Mouse (Mus musculus) limb, embryonic 11.5 days (tissue): ENCODE results near the gene Gm11549. TPM values are rescaled to one million over a fixed set of nuclear protein-coding genes. Genes with fewer than 3 reads are reported as not detected.

ENCODE experiments used
- ATAC-seq: fragments of 200-750 bp; cut with Nextera tagmentation; 2 replicates; pipeline ENCODE4 v1.8.0; 2017; ENCODE audit warnings: low read depth; ENCODE audit not compliant: insufficient number of reproducible peaks, low FRiP score, low TSS enrichment
- DNase-seq: peaks from one replicate; pipeline ENCODE4 v3.0.0-alpha.2; 2015; ENCODE audit warnings: low spot score
- H3K27ac ChIP-seq: fragments of 300-500 bp; sonication (generic); replicated peaks from 2 replicates; pipeline ENCODE4 v1.5.1; 2014; ENCODE audit warnings: low read depth, mild to moderate bottlenecking, low read length
- H3K27me3 ChIP-seq: fragments of 300-500 bp; sonication (generic); 2 replicates; pipeline ENCODE4 v1.6.1; 2014; ENCODE audit warnings: mild to moderate bottlenecking, low read length, mixed read lengths; ENCODE audit not compliant: control insufficient read depth, insufficient read depth
- H3K36me3 ChIP-seq: fragments of 300-500 bp; sonication (generic); 2 replicates; pipeline ENCODE4 v1.6.1; 2014; ENCODE audit warnings: mild to moderate bottlenecking, low read length, moderate library complexity, mixed read lengths; ENCODE audit not compliant: control insufficient read depth, insufficient read depth
- H3K4me1 ChIP-seq: fragments of 300-500 bp; sonication (generic); 2 replicates; pipeline ENCODE4 v1.6.1; 2014; ENCODE audit warnings: low read length, mixed read lengths; ENCODE audit not compliant: control insufficient read depth, insufficient read depth
- H3K4me2 ChIP-seq: fragments of 300-500 bp; sonication (generic); 2 replicates; pipeline ENCODE4 v1.6.1; 2014; ENCODE audit warnings: low read depth, mild to moderate bottlenecking, moderate library complexity; ENCODE audit not compliant: severe bottlenecking
- H3K4me3 ChIP-seq: fragments of 300-500 bp; sonication (generic); 2 replicates; pipeline ENCODE4 v1.5.1; 2014; ENCODE audit warnings: low read depth, low read length
- H3K9ac ChIP-seq: fragments of 300-500 bp; sonication (generic); 2 replicates; pipeline ENCODE4 v1.6.1; 2014; ENCODE audit warnings: mild to moderate bottlenecking, low read length
- H3K9me3 ChIP-seq: fragments of 300-500 bp; sonication (generic); 2 replicates; pipeline ENCODE4 v1.6.1; 2016; ENCODE audit warnings: low read length; ENCODE audit not compliant: control insufficient read depth
- WGBS: fragments of 180-500 bp; shearing (Covaris S2); extraction: QIAGEN DNeasy Blood & Tissue Kit; methylation state at CpG from one replicate; pipeline ENCODE4 v1.1.7; 2014; 5-methylcytosine and 5-hydroxymethylcytosine counted together
- microRNA-seq: library from miRNA; unstranded; fragments of <30 nt; microRNA quantifications from one replicate; pipeline ENCODE4, GENCODE M21; 2016
- polyA plus RNA-seq: library from polyadenylated mRNA; unstranded; fragments of >200 nt; fragmentation: Nextera tagmentation; extraction: Ambion mirVana; gene quantifications from 2 replicates; pipeline ENCODE4 v1.2.1, GENCODE M21; 2014

The Gm11549 gene
- polyA plus RNA-seq, 1 experiment from 2014 or later, result not detected

DNA sequence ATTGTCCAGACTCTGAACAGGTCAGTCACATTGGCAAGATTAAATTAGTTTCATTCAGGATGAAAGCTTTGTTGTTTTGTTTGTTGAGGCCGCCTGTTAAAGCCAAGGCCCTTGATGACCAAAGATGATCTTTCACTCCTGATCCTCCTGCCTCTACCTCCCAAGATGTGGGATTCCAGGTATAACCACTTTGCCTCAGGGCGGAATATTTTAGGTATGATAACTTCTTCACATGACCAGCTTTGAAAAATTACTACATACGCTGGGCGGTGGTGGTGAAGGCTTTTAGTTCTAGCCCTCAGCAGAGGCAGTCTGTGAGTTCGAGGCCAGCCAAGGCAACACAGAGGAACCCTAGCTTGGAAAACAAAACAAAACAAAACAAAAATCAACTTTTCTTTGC lies 47.2 kb downstream of the Gm11549 start:
- 0 out of 2 replicates have a peak, but pooled peaks cover 3% of the 10 kb centered on the region for H3K4me1 ChIP-seq
- DNase-seq, result no peak
- H3K4me2 ChIP-seq, result no peak overlapping the region; the same call in 1 of the 2 replicates
- no peaks in the 10 kb centered on the region for H3K36me3 ChIP-seq
- 87% methylated on average over 5 of the region's 5 CpGs for WGBS
- no peak for ATAC-seq
- H3K4me3 ChIP-seq, result no peak overlapping the region; the same call in 1 of the 2 replicates
- H3K27ac ChIP-seq, result no peak overlapping the region
- no peak overlapping the region for H3K9ac ChIP-seq
- no peaks in the 10 kb centered on the region for H3K27me3 ChIP-seq
- no peaks in the 10 kb centered on the region for H3K9me3 ChIP-seq

DNA sequence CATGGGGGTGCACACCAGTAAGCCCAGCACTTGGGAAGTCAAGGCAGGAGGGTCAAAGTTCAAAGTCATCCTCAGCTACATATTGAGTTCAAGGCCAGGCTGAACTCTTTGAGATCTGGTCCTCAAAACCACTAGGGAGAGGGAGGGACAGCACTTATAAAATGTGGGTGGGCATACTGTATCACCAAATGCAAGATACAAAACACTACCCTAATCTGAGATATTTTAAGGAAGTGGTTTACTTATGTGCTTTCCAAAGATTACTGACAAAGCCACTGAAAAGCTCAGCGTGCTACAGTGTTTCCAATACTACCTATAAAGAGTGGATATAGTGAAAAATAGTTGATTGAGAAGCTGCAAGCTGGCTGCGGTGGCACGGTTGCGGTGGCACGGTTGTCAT lies 48.4 kb downstream of the Gm11549 start:
- no peak for DNase-seq
- Histone ChIP-seq H3K9me3 (no peaks in the 10 kb centered on the region), H3K4me3 (no peak overlapping the region), H3K4me2 (no peak overlapping the region), H3K9ac (no peak overlapping the region), H3K27ac (no peak overlapping the region), H3K27me3 (no peaks in the 10 kb centered on the region), H3K36me3 (no peaks in the 10 kb centered on the region), H3K4me1 (0 out of 2 replicates have a peak, but pooled peaks cover 3% of the 10 kb centered on the region)
- 95% methylated on average over 5 of the region's 5 CpGs for WGBS
- no peak for ATAC-seq

- Histone ChIP-seq H3K27me3 (no peaks in the 10 kb centered on the region), H3K4me3 (no peak overlapping the region), H3K4me2 (no peak overlapping the region), H3K4me1 (0 out of 2 replicates have a peak, but pooled peaks cover 3% of the 10 kb centered on the region), H3K27ac (no peak overlapping the region), H3K9me3 (no peaks in the 10 kb centered on the region), H3K9ac (no peak overlapping the region), H3K36me3 (no peaks in the 10 kb centered on the region)
- ATAC-seq (no peak), DNase-seq (no peak)
- WGBS, result 74% methylated on average over 4 of the region's 4 CpGs
These were observed 49.8 kb downstream of the Gm11549 start for GRCm38 (mm10) chr3:36471856-36472255.

- no peaks in the 10 kb centered on the region for H3K36me3 ChIP-seq
- H3K9me3 ChIP-seq, result no peaks in the 10 kb centered on the region
- H3K27ac ChIP-seq, result no peak overlapping the region
- no peaks in the 10 kb centered on the region for H3K27me3 ChIP-seq
- H3K4me2 ChIP-seq, result no peak overlapping the region
- no peaks in the 10 kb centered on the region for H3K4me1 ChIP-seq
- H3K9ac ChIP-seq, result no peak overlapping the region
- ATAC-seq (no peak), DNase-seq (no peak)
- H3K4me3 ChIP-seq, result no peak overlapping the region
- WGBS, result 33% methylated on average over 2 of the region's 2 CpGs
These were observed 52.7 kb downstream of the Gm11549 start for GRCm38 (mm10) chr3:36468871-36469270.

DNA sequence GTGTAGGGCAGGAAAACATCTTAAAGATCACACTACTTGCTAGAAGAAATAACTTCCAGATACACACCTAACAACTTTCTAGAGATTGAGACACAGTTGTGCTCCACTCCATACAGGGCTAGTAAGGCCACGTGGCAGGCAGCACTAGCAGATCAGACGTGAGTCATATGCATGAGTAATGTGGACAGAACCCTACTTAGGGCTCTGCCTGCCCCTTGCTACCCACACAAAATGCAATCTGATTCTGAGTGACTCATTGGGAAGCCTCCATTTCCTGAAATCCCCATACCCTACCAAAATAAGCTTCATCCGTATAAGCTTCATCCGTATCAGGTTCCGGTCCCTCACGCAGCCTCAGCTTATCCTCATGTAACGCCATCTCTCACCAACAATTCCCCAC lies 54.0 kb downstream of the Gm11549 start:
- DNase-seq, result no peak
- Histone ChIP-seq H3K4me1 (no peaks in the 10 kb centered on the region), H3K4me2 (no peak overlapping the region), H3K9ac (no peak overlapping the region), H3K27me3 (no peaks in the 10 kb centered on the region), H3K27ac (no peak overlapping the region), H3K36me3 (no peaks in the 10 kb centered on the region), H3K4me3 (no peak overlapping the region), H3K9me3 (no peaks in the 10 kb centered on the region)
- WGBS, result 89% methylated on average over 7 of the region's 7 CpGs
- ATAC-seq, result no peak

- DNase-seq (no peak), ATAC-seq (no peak)
- 71% methylated on average over 7 of the region's 7 CpGs for WGBS
- H3K9ac ChIP-seq, result no peak overlapping the region
- no peaks in the 10 kb centered on the region for H3K4me1 ChIP-seq
- H3K9me3 ChIP-seq, result no peaks in the 10 kb centered on the region
- no peaks in the 10 kb centered on the region for H3K27me3 ChIP-seq
- H3K27ac ChIP-seq, result no peak overlapping the region
- H3K4me2 ChIP-seq, result no peak overlapping the region
- H3K4me3 ChIP-seq, result no peak overlapping the region
- no peaks in the 10 kb centered on the region for H3K36me3 ChIP-seq
These were observed 56.1 kb downstream of the Gm11549 start for GRCm38 (mm10) chr3:36465538-36465937.

Small RNA genes lying within 50 kb of the gene (microRNA-seq; reads per million reads assigned to microRNA genes)
- gene Mir7009, result not detected

Other genes starting within 250 kb of the Gm11549 start
- gene Anxa5, start 45.9 kb downstream of the Gm11549 start, polyA plus RNA-seq, result 113 and 132 TPM in 2 replicates
- 0.43 and 0.61 TPM in 2 replicates for gene 1810062G17Rik, start 45.9 kb downstream of the Gm11549 start, polyA plus RNA-seq
- 81.4 and 92.2 TPM in 2 replicates for gene Exosc9, start 30.8 kb upstream of the Gm11549 start, polyA plus RNA-seq
- 277 and 284 TPM in 2 replicates for gene Ccna2, start 50.3 kb upstream of the Gm11549 start, polyA plus RNA-seq
- gene Bbs7, start 91.7 kb upstream of the Gm11549 start, polyA plus RNA-seq, result 18.1 and 20.8 TPM in 2 replicates
- 3.3 and 5.0 TPM in 2 replicates for gene Trpc3, start 168.4 kb upstream of the Gm11549 start, polyA plus RNA-seq